Mouse (Mus musculus) heart, embryonic 12.5 days (tissue): ENCODE measurements around the gene Smyd1. TPM values are rescaled to one million over a fixed set of nuclear protein-coding genes. Genes with fewer than 3 reads are reported as not detected.

ENCODE experiments used
- ATAC-seq: fragments of 200-750 bp; cut with Nextera tagmentation; 2 replicates; pipeline ENCODE4 v1.8.0; 2017; ENCODE audit warnings: moderate TSS enrichment, moderate library complexity; ENCODE audit not compliant: insufficient number of reproducible peaks, low FRiP score
- H3K27ac ChIP-seq: fragments of 300-500 bp; sonication (generic); 2 replicates; pipeline ENCODE4 v1.5.1; 2016; ENCODE audit warnings: mild to moderate bottlenecking, moderate library complexity; ENCODE audit not compliant: poor library complexity, severe bottlenecking
- H3K27me3 ChIP-seq: fragments of 300-500 bp; sonication (generic); replicated peaks from 2 replicates; pipeline ENCODE4 v1.6.1; 2016; ENCODE audit warnings: mild to moderate bottlenecking, moderate library complexity
- H3K36me3 ChIP-seq: fragments of 300-500 bp; sonication (generic); 2 replicates; pipeline ENCODE4 v1.6.1; 2016; ENCODE audit warnings: mild to moderate bottlenecking, moderate library complexity
- H3K4me1 ChIP-seq: fragments of 300-500 bp; sonication (generic); replicated peaks from 2 replicates; pipeline ENCODE4 v1.6.1; 2016; ENCODE audit warnings: mild to moderate bottlenecking
- H3K4me2 ChIP-seq: fragments of 300-500 bp; sonication (generic); 2 replicates; pipeline ENCODE4 v1.6.1; 2016; ENCODE audit warnings: mild to moderate bottlenecking, moderate library complexity
- H3K4me3 ChIP-seq: fragments of 300-500 bp; sonication (generic); 2 replicates; pipeline ENCODE4 v1.5.1; 2016; ENCODE audit warnings: mild to moderate bottlenecking
- H3K9ac ChIP-seq: fragments of 300-500 bp; sonication (generic); 2 replicates; pipeline ENCODE4 v1.6.1; 2016; ENCODE audit warnings: mild to moderate bottlenecking, moderate library complexity
- H3K9me3 ChIP-seq: fragments of 300-500 bp; sonication (generic); replicated peaks from 2 replicates; pipeline ENCODE4 v1.6.1; 2016; ENCODE audit warnings: mild to moderate bottlenecking, moderate library complexity
- WGBS: fragments of 180-500 bp; shearing (Covaris S2); methylation state at CpG from one replicate; pipeline ENCODE4 v1.1.7; 2016; 5-methylcytosine and 5-hydroxymethylcytosine counted together
- polyA plus RNA-seq: library from polyadenylated mRNA; unstranded; fragments of >200 nt; fragmentation: Nextera tagmentation; extraction: Ambion mirVana; gene quantifications from 2 replicates; pipeline ENCODE4 v1.2.1, GENCODE M21; 2016

Gene Smyd1
- 110 and 113 TPM in 2 replicates for polyA plus RNA-seq

DNA sequence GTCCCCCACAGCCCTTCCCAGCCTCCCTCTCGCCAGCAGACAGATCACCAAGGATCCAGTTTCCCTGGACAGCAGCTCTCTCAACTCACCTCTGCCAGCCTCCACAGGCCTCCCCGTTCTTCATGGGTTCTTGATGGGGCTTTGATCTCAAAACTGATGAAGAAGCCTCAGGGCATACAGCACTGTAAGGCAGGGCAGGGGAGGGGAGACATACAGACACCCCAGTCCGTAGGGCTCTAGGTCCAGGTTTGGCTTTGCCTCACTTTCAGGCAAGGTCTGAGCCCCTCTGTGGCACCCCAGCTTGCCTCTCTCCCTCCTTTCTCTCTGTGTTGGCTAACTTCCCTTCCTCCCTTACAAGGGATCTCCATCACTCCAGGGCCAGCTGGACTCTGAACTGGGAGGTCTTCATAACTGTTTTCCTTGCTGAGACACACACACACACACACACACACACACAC, at the start of gene Smyd1:
Smyd1 (minus strand) TSS at position 408 of the 458 bp plus-strand sequence.
- H3K4me1 ChIP-seq, result no peaks in the 10 kb centered on the region
- no peaks in the 10 kb centered on the region for H3K27me3 ChIP-seq
- H3K4me2 ChIP-seq, result no peak within 1 kb of the TSS
- H3K9ac ChIP-seq, result no peak within 1 kb of the TSS
- no peak within 1 kb of the TSS for H3K4me3 ChIP-seq
- no peak within 1 kb of the TSS for H3K27ac ChIP-seq
- H3K9me3 ChIP-seq, result no peaks in the 10 kb centered on the region
- 73% methylated on average over 3 of the region's 3 CpGs for WGBS
- no peak for ATAC-seq
- H3K36me3 ChIP-seq, result no peaks in the 10 kb centered on the region

GRCm38 (mm10) chr6:71371085-71371605, 49.1 kb upstream of the Smyd1 start:
- no peak overlapping the region for H3K4me2 ChIP-seq
- no peaks in the 10 kb centered on the region for H3K4me1 ChIP-seq
- no peak for ATAC-seq
- H3K36me3 ChIP-seq, result no peaks in the 10 kb centered on the region
- no peak overlapping the region for H3K27ac ChIP-seq
- no peaks in the 10 kb centered on the region for H3K27me3 ChIP-seq
- no peak overlapping the region for H3K4me3 ChIP-seq
- H3K9me3 ChIP-seq, result no peaks in the 10 kb centered on the region
- no peak overlapping the region for H3K9ac ChIP-seq
- 85% methylated on average over 5 of the region's 5 CpGs for WGBS

GRCm38 (mm10) chr6:71369416-71369815, 47.4 kb upstream of the Smyd1 start:
- no peak overlapping the region for H3K4me3 ChIP-seq
- no peak overlapping the region for H3K27ac ChIP-seq
- H3K9me3 ChIP-seq, result no peaks in the 10 kb centered on the region
- no peak for ATAC-seq
- H3K4me2 ChIP-seq, result no peak overlapping the region
- no peaks in the 10 kb centered on the region for H3K27me3 ChIP-seq
- H3K4me1 ChIP-seq, result no peaks in the 10 kb centered on the region
- 84% methylated on average over 6 of the region's 6 CpGs for WGBS
- H3K9ac ChIP-seq, result no peak overlapping the region
- no peaks in the 10 kb centered on the region for H3K36me3 ChIP-seq

DNA sequence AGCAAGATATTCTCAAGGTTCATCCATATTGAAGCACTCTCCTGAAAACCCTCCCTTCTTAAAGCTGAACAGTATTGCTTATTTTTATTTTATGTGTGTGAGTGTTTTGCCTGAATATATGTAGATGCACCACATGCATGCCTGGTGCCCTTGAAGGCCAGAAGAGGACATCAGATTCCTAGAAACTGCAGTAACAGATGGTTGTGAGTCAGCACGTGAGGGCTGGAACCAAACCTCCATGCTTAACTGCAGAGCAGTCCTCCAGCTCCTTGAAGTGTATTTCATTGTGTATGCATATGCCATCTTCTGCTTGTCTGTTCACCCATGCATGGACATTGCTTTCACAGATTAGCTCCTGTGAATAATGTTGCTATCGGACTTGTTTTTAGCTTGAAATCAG, 42.0 kb upstream of the Smyd1 start:
- Histone ChIP-seq H3K36me3 (no peaks in the 10 kb centered on the region), H3K27ac (no peak overlapping the region), H3K4me3 (no peak overlapping the region), H3K9me3 (no peaks in the 10 kb centered on the region), H3K9ac (no peak overlapping the region), H3K4me1 (peaks cover 7% of the 10 kb centered on the region), H3K4me2 (no peak overlapping the region), H3K27me3 (no peaks in the 10 kb centered on the region)
- no peak for ATAC-seq
- 65% methylated on average over 2 of the region's 2 CpGs for WGBS

DNA sequence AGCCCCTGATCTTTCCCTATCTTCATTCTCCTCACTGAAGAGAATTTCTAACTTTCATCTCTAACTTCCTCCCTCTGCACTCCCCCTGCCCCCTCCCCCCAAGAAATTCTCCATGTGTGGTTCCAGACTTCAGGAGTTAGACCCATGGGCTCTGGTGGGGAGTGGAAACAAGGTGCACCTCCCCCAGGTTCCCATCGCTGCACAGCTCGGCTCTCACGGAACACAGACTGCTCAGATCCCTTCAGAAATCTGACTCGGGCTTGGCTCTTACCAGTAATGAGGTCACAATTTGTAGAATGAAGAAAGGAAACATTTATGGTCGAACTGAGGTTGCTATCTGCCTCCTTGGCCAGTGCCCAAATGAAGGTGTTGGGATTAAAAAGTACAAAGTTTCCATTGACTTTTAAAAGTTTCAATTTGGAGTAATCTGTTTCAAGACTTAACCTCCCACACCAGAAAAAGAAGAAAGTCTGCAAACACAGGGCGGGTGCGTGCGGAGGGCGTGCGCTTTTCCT, 39.2 kb upstream of the Smyd1 start:
- no peaks in the 10 kb centered on the region for H3K9me3 ChIP-seq
- no peaks in the 10 kb centered on the region for H3K27me3 ChIP-seq
- H3K27ac ChIP-seq, result no peak overlapping the region
- no peak overlapping the region for H3K4me3 ChIP-seq
- H3K9ac ChIP-seq, result no peak overlapping the region
- ATAC-seq, result no peak
- whole genome bisulfite sequencing, result 69% methylated on average over 10 of the region's 10 CpGs
- H3K4me2 ChIP-seq, result no peak overlapping the region
- no peaks in the 10 kb centered on the region for H3K36me3 ChIP-seq
- H3K4me1 ChIP-seq, result peaks cover 7% of the 10 kb centered on the region

DNA sequence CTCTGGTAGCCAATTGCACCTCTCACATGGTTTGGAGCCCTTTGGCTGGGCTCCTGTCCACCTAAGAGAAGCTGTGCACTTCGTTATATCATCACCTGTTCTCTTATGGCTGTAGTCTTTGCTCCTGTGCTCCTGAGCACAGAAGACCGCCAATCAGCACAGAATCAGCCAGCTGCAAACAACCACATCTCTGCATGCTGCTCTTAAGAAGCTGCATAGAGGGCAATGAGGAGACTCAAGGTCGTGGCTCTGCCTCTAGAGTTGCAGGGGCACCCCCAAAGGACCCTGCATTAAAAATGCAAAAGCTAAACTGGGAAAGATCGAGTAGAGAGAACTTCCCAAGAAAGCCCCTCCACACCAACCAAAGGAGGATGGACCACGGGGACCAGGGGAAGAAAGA, 38.7 kb upstream of the Smyd1 start:
- Histone ChIP-seq H3K4me1 (peaks cover 7% of the 10 kb centered on the region), H3K4me3 (no peak overlapping the region), H3K4me2 (no peak overlapping the region), H3K27me3 (no peaks in the 10 kb centered on the region), H3K9me3 (no peaks in the 10 kb centered on the region), H3K36me3 (no peaks in the 10 kb centered on the region), H3K27ac (no peak overlapping the region), H3K9ac (no peak overlapping the region)
- 50% methylated on average over 5 of the region's 5 CpGs for WGBS
- no peak for ATAC-seq

- H3K4me1 ChIP-seq, result peaks cover 7% of the 10 kb centered on the region
- H3K4me3 ChIP-seq, result no peak overlapping the region
- no peaks in the 10 kb centered on the region for H3K9me3 ChIP-seq
- ATAC-seq, result no peak
- WGBS, result 70% methylated on average over 4 of the region's 4 CpGs
- no peak overlapping the region for H3K27ac ChIP-seq
- no peaks in the 10 kb centered on the region for H3K27me3 ChIP-seq
- no peak overlapping the region for H3K9ac ChIP-seq
- H3K36me3 ChIP-seq, result no peaks in the 10 kb centered on the region
- H3K4me2 ChIP-seq, result no peak overlapping the region
These were observed 38.2 kb upstream of the Smyd1 start for GRCm38 (mm10) chr6:71360221-71360620.

GRCm38 (mm10) chr6:71357493-71357892, 35.5 kb upstream of the Smyd1 start:
- no peaks in the 10 kb centered on the region for H3K9me3 ChIP-seq
- H3K4me3 ChIP-seq, result no peak overlapping the region
- H3K4me1 ChIP-seq, result peaks cover 7% of the 10 kb centered on the region
- no peak overlapping the region for H3K9ac ChIP-seq
- H3K27ac ChIP-seq, result no peak overlapping the region
- ATAC-seq, result no peak
- WGBS, result 79% methylated on average over 7 of the region's 7 CpGs
- H3K27me3 ChIP-seq, result no peaks in the 10 kb centered on the region
- no peak overlapping the region for H3K4me2 ChIP-seq
- H3K36me3 ChIP-seq, result no peaks in the 10 kb centered on the region

DNA sequence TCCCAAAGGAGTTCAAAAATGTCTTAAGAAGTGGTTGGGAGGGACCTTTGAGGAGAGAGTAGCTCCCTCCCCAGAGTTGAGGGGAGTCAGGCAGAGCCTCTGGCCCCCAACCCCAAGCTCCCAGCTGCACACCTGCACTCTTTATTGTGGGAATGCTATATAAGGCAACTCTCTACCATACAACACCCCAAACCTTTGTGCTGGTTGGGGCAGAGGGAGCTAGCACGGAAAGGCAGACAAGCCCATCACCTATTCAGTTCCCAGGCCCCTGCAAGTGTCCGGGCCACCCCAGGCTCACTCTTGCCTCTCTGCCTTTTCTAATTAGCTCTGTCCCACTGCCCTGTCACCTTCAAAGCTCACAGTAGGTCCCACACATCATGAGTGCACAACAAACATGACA, 31.7 kb upstream of the Smyd1 start:
- Histone ChIP-seq H3K4me3 (no peak overlapping the region), H3K4me1 (no peaks in the 10 kb centered on the region), H3K4me2 (no peak overlapping the region), H3K9me3 (no peaks in the 10 kb centered on the region), H3K27ac (no peak overlapping the region), H3K27me3 (no peaks in the 10 kb centered on the region), H3K36me3 (no peaks in the 10 kb centered on the region), H3K9ac (no peak overlapping the region)
- ATAC-seq, result no peak
- WGBS, result 60% methylated on average over 2 of the region's 2 CpGs

DNA sequence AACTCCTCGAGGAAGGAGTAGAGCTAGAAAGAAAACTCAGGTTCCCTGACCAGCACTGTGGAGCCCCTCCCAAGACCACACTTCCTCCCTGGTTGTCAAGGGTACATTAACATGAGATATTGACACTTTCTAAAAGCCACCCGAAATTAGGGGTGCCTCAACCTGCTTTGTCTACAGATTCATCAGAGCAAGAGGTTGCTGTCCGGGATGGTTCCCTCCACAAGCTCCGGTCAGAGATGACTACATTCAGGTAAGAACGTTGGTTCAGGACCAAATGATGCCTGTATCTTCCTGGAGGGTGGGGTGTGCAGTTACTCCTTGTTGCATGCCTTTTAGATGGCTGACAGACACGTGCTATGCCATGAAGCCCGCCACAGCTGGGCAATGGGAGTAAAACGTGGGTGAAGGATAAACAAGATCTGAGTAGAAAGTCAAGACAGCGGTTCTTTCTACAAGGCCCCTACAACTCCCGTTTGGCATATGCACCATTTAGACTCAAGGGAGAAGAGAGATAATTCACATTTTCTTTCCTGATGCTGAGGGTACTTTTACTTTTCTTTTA, 30.9 kb upstream of the Smyd1 start:
- WGBS, result 79% methylated on average over 10 of the region's 10 CpGs
- no peak overlapping the region for H3K4me3 ChIP-seq
- no peak overlapping the region for H3K27ac ChIP-seq
- H3K9me3 ChIP-seq, result peaks cover 5% of the 10 kb centered on the region
- H3K36me3 ChIP-seq, result no peaks in the 10 kb centered on the region
- no peaks in the 10 kb centered on the region for H3K27me3 ChIP-seq
- no peak overlapping the region for H3K9ac ChIP-seq
- no peak overlapping the region for H3K4me2 ChIP-seq
- no peak for ATAC-seq
- H3K4me1 ChIP-seq, result no peaks in the 10 kb centered on the region

DNA sequence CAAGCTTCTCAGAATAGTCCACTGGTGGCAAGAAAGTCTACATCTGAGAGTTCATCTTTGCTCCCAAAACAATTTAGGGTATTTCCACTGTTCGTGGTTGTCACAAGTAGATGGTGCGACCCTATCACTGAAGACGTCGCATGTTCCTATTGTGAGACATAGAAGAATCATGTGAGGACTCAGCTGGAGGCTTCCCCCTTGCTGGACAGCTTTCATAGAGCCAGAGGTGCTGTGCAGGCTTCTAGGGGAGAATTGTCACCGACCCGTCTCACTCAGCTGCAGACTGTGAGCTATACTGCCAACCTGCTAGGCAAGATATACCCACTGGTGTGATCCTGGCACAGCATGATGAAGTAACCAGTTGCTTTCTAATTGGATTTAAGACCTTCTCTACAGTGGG, 30.2 kb upstream of the Smyd1 start:
- 79% methylated on average over 6 of the region's 6 CpGs for WGBS
- H3K4me2 ChIP-seq, result no peak overlapping the region

DNA sequence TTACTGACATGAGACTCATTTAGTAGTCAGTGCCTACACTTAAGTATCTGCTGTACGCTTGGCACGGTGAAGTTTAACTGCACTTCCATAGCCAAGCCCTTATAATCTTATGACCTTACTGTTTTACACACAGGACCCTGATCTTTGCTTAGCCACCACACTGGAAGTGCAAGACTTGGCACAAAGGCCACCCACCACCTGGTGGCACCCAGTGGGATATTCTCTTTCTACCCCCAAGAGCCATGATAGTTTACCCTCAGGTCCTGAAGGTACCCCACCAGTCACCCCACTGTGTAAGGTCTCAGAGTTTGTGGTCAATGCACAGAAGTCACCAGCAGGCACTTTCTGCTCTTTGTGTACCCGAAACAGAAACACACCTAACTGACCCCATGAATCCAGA, 29.2 kb upstream of the Smyd1 start:
- Histone ChIP-seq H3K36me3 (no peaks in the 10 kb centered on the region), H3K9ac (no peak overlapping the region), H3K27ac (no peak overlapping the region), H3K4me2 (no peak overlapping the region), H3K4me3 (no peak overlapping the region), H3K27me3 (no peaks in the 10 kb centered on the region), H3K9me3 (peaks cover 11% of the 10 kb centered on the region), H3K4me1 (no peaks in the 10 kb centered on the region)
- WGBS, result 94% methylated on average over 3 of the region's 3 CpGs
- ATAC-seq, result no peak

More for the DNA sequence above, 30.2 kb upstream of the Smyd1 start:
- Histone ChIP-seq H3K36me3 (no peaks in the 10 kb centered on the region), H3K4me3 (no peak overlapping the region), H3K9me3 (peaks cover 11% of the 10 kb centered on the region), H3K4me1 (no peaks in the 10 kb centered on the region), H3K27ac (no peak overlapping the region), H3K27me3 (no peaks in the 10 kb centered on the region), H3K9ac (no peak overlapping the region)
- no peak for ATAC-seq
